In the genomic region with DNA sequence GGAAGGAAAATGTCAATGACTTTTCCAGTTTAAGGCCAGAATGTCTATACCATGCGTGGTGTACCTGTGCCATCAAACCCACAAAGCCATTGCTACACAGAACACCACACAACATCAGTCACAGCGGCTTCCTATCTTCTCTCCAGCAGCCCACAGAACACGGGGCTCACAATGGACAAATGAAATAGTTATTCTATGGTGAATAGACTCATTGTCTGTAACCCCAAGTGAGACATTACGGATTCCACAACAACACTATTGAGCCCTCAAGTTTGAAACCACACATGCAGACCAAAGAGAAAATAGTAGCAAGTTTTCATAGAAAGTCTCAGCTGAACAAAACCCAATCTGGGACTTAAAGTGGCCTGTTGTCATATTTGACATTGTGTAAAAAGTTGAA, we compare ENCODE assay signal across 24 mouse cellular contexts.
"Had no signal": no experiment of that assay in that cellular context is flagged by ENCODE, and none has a peak within 500 bp of the region (broad histone marks: within the 10 kb centered on the region; RNA-seq: fewer than 3 reads in every experiment).

No protein-coding gene starts in this region.

- H3K27ac ChIP-seq: kidney, postnatal 0 days; limb, embryonic 10.5 days; limb, embryonic 13.5 days; liver, embryonic 12.5 days; liver, embryonic 15.5 days; lung, embryonic 15.5 days; midbrain, embryonic 10.5 days; midbrain, embryonic 13.5 days; neural tube, embryonic 13.5 days; stomach, postnatal 0 days had no signal

- DNase-seq: kidney, adult 2 months; kidney, postnatal 25 days; liver; lung, adult 18-20 months; lung, postnatal 10 days; lung, postnatal 36 days; right cerebral cortex, adult 18-20 months; right cerebral cortex, postnatal 14 days; right cerebral cortex, postnatal 4 days; thymus, adult 2 months; thymus, postnatal 14 days; thymus, postnatal 4 days had no signal

- H3K4me3 ChIP-seq: limb, embryonic 10.5 days; limb, embryonic 13.5 days; liver, embryonic 12.5 days; liver, embryonic 15.5 days; lung, embryonic 15.5 days; megakaryocyte, embryonic 14.5 days; midbrain, embryonic 10.5 days; midbrain, embryonic 13.5 days; myocyte; neural tube, embryonic 13.5 days had no signal
